ENCODE assay signal across 30 mouse cellular contexts in the genomic region with DNA sequence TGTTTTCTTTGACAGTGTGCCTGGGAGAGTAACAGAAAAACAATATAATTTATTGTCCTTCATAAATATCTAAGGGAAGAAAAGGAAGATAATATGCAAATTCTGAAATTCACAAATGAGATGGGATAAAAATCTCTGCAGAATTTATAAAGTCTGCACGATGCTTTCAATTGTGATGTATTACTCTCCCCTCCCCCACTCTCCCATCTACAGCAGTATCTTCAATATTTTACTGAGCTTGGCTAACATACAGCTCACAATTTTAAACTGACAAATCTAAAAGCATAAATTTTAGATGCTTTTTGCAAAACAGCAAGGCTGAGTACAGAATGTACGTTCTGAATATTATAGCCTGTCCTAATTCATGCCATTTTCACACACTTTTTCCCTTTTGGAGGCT.
A peak's percentile ranks its signal among the peaks of the same experiment; 100 is the strongest.
DNase-seq lines count a peak whose midpoint lies in the region; ATAC-seq and TF ChIP-seq lines count a peak whose summit lies in the region.
"Had no signal": no experiment of that assay in that cellular context is flagged by ENCODE, and none has a peak within 500 bp of the region (broad histone marks: within the 10 kb centered on the region; RNA-seq: fewer than 3 reads in every experiment).

No protein-coding gene starts in this region.

- H3K27me3 ChIP-seq in forebrain, postnatal 0 days (ENCODE audit: insufficient read depth, low read length), result no peaks in the 10 kb centered on the region
- no peaks in the 10 kb centered on the region for H3K27me3 ChIP-seq in forebrain, embryonic 10.5 days (ENCODE audit: poor library complexity, severe bottlenecking)
- H3K27me3 ChIP-seq in neural tube, embryonic 15.5 days (replicated peaks), result no peaks in the 10 kb centered on the region
- H3K27me3 ChIP-seq: CH12.LX; embryonic facial prominence, embryonic 13.5 days; forebrain, embryonic 15.5 days; heart, embryonic 13.5 days; hindbrain, embryonic 15.5 days; Patski had no signal

- H3K4me3 ChIP-seq in forebrain, postnatal 0 days (ENCODE audit: low read depth, low read length), result no peak overlapping the region
- H3K4me3 ChIP-seq in forebrain, embryonic 10.5 days, result no peak overlapping the region
- no peak overlapping the region for H3K4me3 ChIP-seq in layer of hippocampus, adult 2 months
- no peak overlapping the region for H3K4me3 ChIP-seq in neural tube, embryonic 15.5 days (replicated peaks)
- H3K4me3 ChIP-seq: embryonic facial prominence, embryonic 10.5 days; embryonic facial prominence, embryonic 13.5 days; erythroblast, embryonic 14.5 days; forebrain, embryonic 15.5 days; heart, adult 2 months; heart, embryonic 10.5 days; heart, embryonic 13.5 days; hindbrain, embryonic 15.5 days had no signal

- no peak overlapping the region for H3K27ac ChIP-seq in forebrain, postnatal 0 days (ENCODE audit: low read depth, low read length)
- no peak overlapping the region for H3K27ac ChIP-seq in forebrain, embryonic 10.5 days
- H3K27ac ChIP-seq in layer of hippocampus, adult 2 months, result peak overlapping the region; percentile 67
- H3K27ac ChIP-seq in neural tube, embryonic 15.5 days (replicated peaks), result no peak overlapping the region
- H3K27ac ChIP-seq: embryonic facial prominence, embryonic 10.5 days; embryonic facial prominence, embryonic 13.5 days; forebrain, embryonic 15.5 days; heart, adult 2 months; heart, embryonic 10.5 days; heart, embryonic 13.5 days; hindbrain, embryonic 15.5 days had no signal

- no peaks in the 10 kb centered on the region for H3K36me3 ChIP-seq in forebrain, postnatal 0 days (ENCODE audit: insufficient read depth)
- no peaks in the 10 kb centered on the region for H3K36me3 ChIP-seq in forebrain, embryonic 10.5 days (replicated peaks)
- no peaks in the 10 kb centered on the region for H3K36me3 ChIP-seq in neural tube, embryonic 15.5 days
- H3K36me3 ChIP-seq: embryonic facial prominence, embryonic 10.5 days; embryonic facial prominence, embryonic 13.5 days; forebrain, embryonic 15.5 days; G1E; heart, embryonic 10.5 days; heart, embryonic 13.5 days; hindbrain, embryonic 15.5 days had no signal

- no peak overlapping the region for H3K9ac ChIP-seq in forebrain, postnatal 0 days
- no peak overlapping the region for H3K9ac ChIP-seq in neural tube, embryonic 15.5 days (replicated peaks)
- H3K9ac ChIP-seq: embryonic facial prominence, embryonic 13.5 days; forebrain, embryonic 15.5 days; heart, embryonic 13.5 days; hindbrain, embryonic 15.5 days had no signal

- no peaks in the 10 kb centered on the region for H3K9me3 ChIP-seq in forebrain, postnatal 0 days (ENCODE audit: low read length)
- H3K9me3 ChIP-seq in forebrain, embryonic 10.5 days, result no peaks in the 10 kb centered on the region
- no peaks in the 10 kb centered on the region for H3K9me3 ChIP-seq in neural tube, embryonic 15.5 days (replicated peaks)
- H3K9me3 ChIP-seq: embryonic facial prominence, embryonic 10.5 days; embryonic facial prominence, embryonic 13.5 days; forebrain, embryonic 15.5 days; heart, embryonic 10.5 days; heart, embryonic 13.5 days; hindbrain, embryonic 15.5 days had no signal

- TF ChIP-seq CTCF in forebrain, postnatal 0 days (IDR thresholded peaks at IDR 0.05; ENCODE audit: low read depth), result no peak
- no peak for TF ChIP-seq CTCF in layer of hippocampus, adult 2 months (conservative IDR thresholded peaks at IDR 0.05)

- 54% methylated on average over 2 of the region's 2 CpGs for WGBS in forebrain, postnatal 0 days
- WGBS in forebrain, embryonic 10.5 days, result 92% methylated on average over 2 of the region's 2 CpGs
- 62% methylated on average over 2 of the region's 2 CpGs for WGBS in neural tube, embryonic 15.5 days

- peak; percentile 13 for DNase-seq in forebrain, postnatal 0 days
- DNase-seq in forebrain, embryonic 10.5 days (ENCODE audit: extremely low spot score, low spot score), result no peak
- no peak for DNase-seq in layer of hippocampus, adult 2 months (ENCODE audit: low spot score in 2 of 2)
- no peak for DNase-seq in layer of hippocampus, adult 11-12 months (ENCODE audit: low spot score)
- DNase-seq in neural tube, embryonic 10.5 days (ENCODE audit: extremely low spot score, low spot score), result no peak
- no peak for DNase-seq in right cerebral cortex, postnatal 4 days
- DNase-seq: adrenal gland, postnatal 10 days; adrenal gland, postnatal 36 days; B cell, adult 2 months; cerebellum, adult 11-12 months; cerebellum, adult 8-10 months; cerebellum, postnatal 10 days; cerebellum, postnatal 36 days; embryo, embryonic 11 days; gastrocnemius, postnatal 10 days; gastrocnemius, postnatal 36 days; heart, adult 2 months; heart, postnatal 14 days; heart, postnatal 4 days had no signal

- H3K4me2 ChIP-seq in forebrain, postnatal 0 days (ENCODE audit: low read depth), result no peak overlapping the region
- no peak overlapping the region for H3K4me2 ChIP-seq in neural tube, embryonic 15.5 days
- H3K4me2 ChIP-seq: embryonic facial prominence, embryonic 13.5 days; forebrain, embryonic 15.5 days; heart, embryonic 13.5 days; hindbrain, embryonic 15.5 days had no signal

- H3K4me1 ChIP-seq in forebrain, postnatal 0 days (ENCODE audit: insufficient read depth), result no peaks in the 10 kb centered on the region
- H3K4me1 ChIP-seq in forebrain, embryonic 10.5 days, result no peaks in the 10 kb centered on the region
- H3K4me1 ChIP-seq in neural tube, embryonic 15.5 days, result no peaks in the 10 kb centered on the region
- H3K4me1 ChIP-seq: embryonic facial prominence, embryonic 10.5 days; embryonic facial prominence, embryonic 13.5 days; forebrain, embryonic 15.5 days; heart, embryonic 10.5 days; heart, embryonic 13.5 days; hindbrain, embryonic 15.5 days had no signal

- ATAC-seq in forebrain, postnatal 0 days, result no peak
- ATAC-seq in neural tube, embryonic 15.5 days (ENCODE audit: low FRiP score), result peak; percentile 50; the same call in 1 of the 2 replicates
- ATAC-seq: forebrain, embryonic 15.5 days; Patski had no signal
